Mouse (Mus musculus): ENCODE measurements around the gene Rp2.

DNA sequence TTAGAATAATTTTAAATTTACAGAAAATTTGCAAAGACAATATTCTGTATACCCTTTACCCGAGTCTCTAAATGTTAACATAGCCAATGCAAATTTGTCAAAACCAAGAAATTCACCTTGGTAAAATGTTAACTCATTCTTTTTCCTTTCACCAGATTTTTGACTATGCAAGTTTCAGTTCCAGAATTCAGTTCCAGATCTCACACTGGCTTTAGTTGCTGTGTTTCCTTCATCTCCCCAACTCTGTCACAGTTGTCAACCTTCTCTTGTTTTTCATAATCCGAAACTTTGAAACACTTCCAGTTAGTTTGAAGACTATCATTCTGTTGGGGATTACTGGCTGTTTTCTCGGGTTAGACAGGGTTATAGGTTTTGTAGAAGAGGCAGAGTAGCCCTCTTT, 22.7 kb downstream of the Rp2 start:
- TF ChIP-seq CTCF (IDR thresholded peaks at IDR 0.05; ENCODE audit: insufficient read depth, low read length) (no peak), POLR2A (IDR thresholded peaks at IDR 0.05; ENCODE audit: borderline replicate concordance, extremely low read depth, low read depth, low read length) (no peak)
